Mouse (Mus musculus) liver, embryonic 13.5 days (tissue): ENCODE measurements at regions not wholly inside any gene's neighbourhood (a gene's known extent, or its start where the extent isn't known, plus 50 kb on each side); places are given as distances from the start of the nearest gene placed in this dataset.
A peak's percentile ranks its signal among the peaks of the same experiment; 100 is the strongest.

Experiments used
- ATAC-seq: fragments of 200-750 bp; cut with Nextera tagmentation; 2 replicates; pipeline ENCODE4 v1.8.0; 2017; ENCODE audit warnings: low read depth, mild to moderate bottlenecking, moderate number of reproducible peaks, moderate library complexity
- DNase-seq: peaks from one replicate; pipeline ENCODE4 v3.0.0; 2022
- H3K27ac ChIP-seq: fragments of 300-500 bp; sonication (generic); 2 replicates; pipeline ENCODE4 v1.5.1; 2015; ENCODE audit warnings: moderate library complexity, mild to moderate bottlenecking, inconsistent platforms
- H3K27me3 ChIP-seq: fragments of 300-500 bp; sonication (generic); 2 replicates; pipeline ENCODE4 v1.6.1; 2015; ENCODE audit warnings: mild to moderate bottlenecking, inconsistent platforms
- H3K36me3 ChIP-seq: fragments of 300-500 bp; sonication (generic); 2 replicates; pipeline ENCODE4 v1.6.1; 2015; ENCODE audit warnings: mild to moderate bottlenecking, inconsistent platforms
- H3K4me1 ChIP-seq: fragments of 300-500 bp; sonication (generic); replicated peaks from 2 replicates; pipeline ENCODE4 v1.6.1; 2015; ENCODE audit warnings: inconsistent platforms
- H3K4me2 ChIP-seq: fragments of 300-500 bp; sonication (generic); 2 replicates; pipeline ENCODE4 v1.6.1; 2015; ENCODE audit warnings: inconsistent platforms, mild to moderate bottlenecking, moderate library complexity
- H3K4me3 ChIP-seq: fragments of 300-500 bp; sonication (generic); replicated peaks from 2 replicates; pipeline ENCODE4 v1.5.1; 2015; ENCODE audit warnings: mild to moderate bottlenecking, inconsistent platforms
- H3K9ac ChIP-seq: fragments of 300-500 bp; sonication (generic); 2 replicates; pipeline ENCODE4 v1.6.1; 2015; ENCODE audit warnings: mild to moderate bottlenecking, inconsistent platforms
- H3K9me3 ChIP-seq: fragments of 300-500 bp; sonication (generic); replicated peaks from 2 replicates; pipeline ENCODE4 v1.6.1; 2016; ENCODE audit warnings: inconsistent platforms
- WGBS: fragments of 180-500 bp; shearing (Covaris S2); methylation state at CpG from one replicate; pipeline ENCODE4 v1.1.7; 2015; ENCODE audit not compliant: insufficient replicate concordance; 5-methylcytosine and 5-hydroxymethylcytosine counted together

- H3K27me3 ChIP-seq: no peaks in the 10 kb centered on the region
- no peaks in the 10 kb centered on the region for H3K4me1 ChIP-seq
- H3K4me3 ChIP-seq: no peak overlapping the region
- 47% methylated on average over 5 of the region's 5 CpGs for WGBS
- peaks cover 25% of the 10 kb centered on the region for H3K9me3 ChIP-seq
- no peak overlapping the region for H3K27ac ChIP-seq
- no peaks in the 10 kb centered on the region for H3K36me3 ChIP-seq
- no peak for DNase-seq
- no peak for ATAC-seq
- no peak overlapping the region for H3K4me2 ChIP-seq
- no peak overlapping the region for H3K9ac ChIP-seq
Measured at GRCm38 (mm10) chr4:152928422-152928985, 450.8 kb upstream of the Kcnab2 start.

GRCm38 (mm10) chr4:152920261-152920660 lies 442.6 kb upstream of the Kcnab2 start:
- Histone ChIP-seq H3K4me1 (no peaks in the 10 kb centered on the region), H3K4me3 (no peak overlapping the region), H3K9ac (no peak overlapping the region), H3K9me3 (peaks cover 9% of the 10 kb centered on the region; the same call in 1 of the 2 replicates), H3K36me3 (no peaks in the 10 kb centered on the region), H3K27ac (no peak overlapping the region), H3K27me3 (no peaks in the 10 kb centered on the region), H3K4me2 (no peak overlapping the region)
- WGBS: 57% methylated on average over 3 of the region's 3 CpGs
- ATAC-seq: no peak
- DNase-seq: no peak

- no peaks in the 10 kb centered on the region for H3K4me1 ChIP-seq
- H3K9ac ChIP-seq: no peak overlapping the region
- DNase-seq: no peak
- H3K9me3 ChIP-seq: 0 out of 2 replicates have a peak, but pooled peaks cover 4% of the 10 kb centered on the region
- no peak overlapping the region for H3K27ac ChIP-seq
- no peak overlapping the region for H3K4me2 ChIP-seq
- WGBS: 50% methylated on average over 1 of the region's 1 CpGs
- no peaks in the 10 kb centered on the region for H3K36me3 ChIP-seq
- no peaks in the 10 kb centered on the region for H3K27me3 ChIP-seq
- no peak overlapping the region for H3K4me3 ChIP-seq
- ATAC-seq: no peak
Measured at GRCm38 (mm10) chr4:152919851-152920250, 442.2 kb upstream of the Kcnab2 start.

GRCm38 (mm10) chr4:152916576-152916975 lies 438.9 kb upstream of the Kcnab2 start:
- no peaks in the 10 kb centered on the region for H3K36me3 ChIP-seq
- no peak overlapping the region for H3K9ac ChIP-seq
- H3K27ac ChIP-seq: no peak overlapping the region
- no peak for DNase-seq
- 41% methylated on average over 7 of the region's 7 CpGs for WGBS
- H3K4me2 ChIP-seq: no peak overlapping the region
- H3K4me1 ChIP-seq: no peaks in the 10 kb centered on the region
- H3K27me3 ChIP-seq: no peaks in the 10 kb centered on the region
- no peak for ATAC-seq
- no peak overlapping the region for H3K4me3 ChIP-seq
- 0 out of 2 replicates have a peak, but pooled peaks cover 2% of the 10 kb centered on the region for H3K9me3 ChIP-seq

- ATAC-seq (no peak), DNase-seq (peak; percentile 48)
- no peak overlapping the region for H3K9ac ChIP-seq
- no peak overlapping the region for H3K4me3 ChIP-seq
- no peak overlapping the region for H3K4me2 ChIP-seq
- no peaks in the 10 kb centered on the region for H3K36me3 ChIP-seq
- H3K4me1 ChIP-seq: no peaks in the 10 kb centered on the region
- H3K9me3 ChIP-seq: no peaks in the 10 kb centered on the region
- no peak overlapping the region for H3K27ac ChIP-seq
- WGBS: 31% methylated on average over 10 of the region's 10 CpGs
- no peaks in the 10 kb centered on the region for H3K27me3 ChIP-seq
Measured at GRCm38 (mm10) chr4:152913497-152913896, 435.8 kb upstream of the Kcnab2 start.

GRCm38 (mm10) chr4:152912846-152913245 lies 435.2 kb upstream of the Kcnab2 start:
- Histone ChIP-seq H3K36me3 (no peaks in the 10 kb centered on the region), H3K27me3 (no peaks in the 10 kb centered on the region), H3K4me3 (no peak overlapping the region), H3K9me3 (no peaks in the 10 kb centered on the region; the same call in 1 of the 2 replicates), H3K9ac (no peak overlapping the region), H3K4me2 (no peak overlapping the region), H3K4me1 (no peaks in the 10 kb centered on the region), H3K27ac (no peak overlapping the region)
- 76% methylated on average over 10 of the region's 10 CpGs for WGBS
- DNase-seq (no peak), ATAC-seq (no peak)

- Histone ChIP-seq H3K4me3 (no peak overlapping the region), H3K4me2 (no peak overlapping the region), H3K27ac (no peak overlapping the region), H3K4me1 (no peaks in the 10 kb centered on the region), H3K36me3 (no peaks in the 10 kb centered on the region), H3K9me3 (peaks cover 4% of the 10 kb centered on the region), H3K27me3 (no peaks in the 10 kb centered on the region), H3K9ac (no peak overlapping the region)
- DNase-seq: peak; percentile 35
- ATAC-seq: no peak
- 78% methylated on average over 5 of the region's 5 CpGs for WGBS
Measured at GRCm38 (mm10) chr4:152908235-152908634, 430.6 kb upstream of the Kcnab2 start.

GRCm38 (mm10) chr4:152902851-152903250 lies 425.2 kb upstream of the Kcnab2 start:
- Histone ChIP-seq H3K36me3 (no peaks in the 10 kb centered on the region), H3K4me3 (no peak overlapping the region), H3K9me3 (peaks cover 15% of the 10 kb centered on the region), H3K27me3 (no peaks in the 10 kb centered on the region), H3K27ac (no peak overlapping the region), H3K4me1 (no peaks in the 10 kb centered on the region), H3K4me2 (no peak overlapping the region), H3K9ac (no peak overlapping the region)
- WGBS: 60% methylated on average over 11 of the region's 11 CpGs
- DNase-seq (no peak), ATAC-seq (no peak)

GRCm38 (mm10) chr4:152900049-152900448 lies 422.4 kb upstream of the Kcnab2 start:
- Histone ChIP-seq H3K27me3 (no peaks in the 10 kb centered on the region), H3K27ac (no peak overlapping the region), H3K36me3 (no peaks in the 10 kb centered on the region), H3K9me3 (peaks cover 11% of the 10 kb centered on the region), H3K4me2 (no peak overlapping the region), H3K4me1 (no peaks in the 10 kb centered on the region), H3K4me3 (no peak overlapping the region), H3K9ac (no peak overlapping the region)
- ATAC-seq: no peak
- DNase-seq: no peak
- 58% methylated on average over 4 of the region's 4 CpGs for WGBS

- 58% methylated on average over 13 of the region's 13 CpGs for WGBS
- no peaks in the 10 kb centered on the region for H3K27me3 ChIP-seq
- no peak overlapping the region for H3K4me3 ChIP-seq
- H3K9ac ChIP-seq: no peak overlapping the region
- no peak for ATAC-seq
- H3K27ac ChIP-seq: no peak overlapping the region
- no peak overlapping the region for H3K4me2 ChIP-seq
- DNase-seq: no peak
- 0 out of 2 replicates have a peak, but pooled peaks cover 10% of the 10 kb centered on the region for H3K9me3 ChIP-seq
- no peaks in the 10 kb centered on the region for H3K36me3 ChIP-seq
- no peaks in the 10 kb centered on the region for H3K4me1 ChIP-seq
Measured at GRCm38 (mm10) chr4:152895076-152895475, 417.4 kb upstream of the Kcnab2 start.

- Histone ChIP-seq H3K4me1 (no peaks in the 10 kb centered on the region), H3K4me2 (no peak overlapping the region), H3K36me3 (no peaks in the 10 kb centered on the region), H3K9ac (no peak overlapping the region), H3K27me3 (no peaks in the 10 kb centered on the region), H3K9me3 (0 out of 2 replicates have a peak, but pooled peaks cover 20% of the 10 kb centered on the region), H3K4me3 (no peak overlapping the region), H3K27ac (no peak overlapping the region)
- WGBS: 52% methylated on average over 3 of the region's 3 CpGs
- ATAC-seq (peak; percentile 48; the same call in 1 of the 2 replicates), DNase-seq (no peak)
Measured at GRCm38 (mm10) chr4:152892997-152893396, 415.3 kb upstream of the Kcnab2 start.

GRCm38 (mm10) chr4:152889211-152889610 lies 411.5 kb upstream of the Kcnab2 start:
- H3K4me2 ChIP-seq: no peak overlapping the region
- no peak overlapping the region for H3K4me3 ChIP-seq
- no peaks in the 10 kb centered on the region for H3K27me3 ChIP-seq
- peaks cover 47% of the 10 kb centered on the region; the same call in 1 of the 2 replicates for H3K9me3 ChIP-seq
- ATAC-seq (no peak), DNase-seq (no peak)
- WGBS: 64% methylated on average over 5 of the region's 5 CpGs
- no peaks in the 10 kb centered on the region for H3K4me1 ChIP-seq
- no peaks in the 10 kb centered on the region for H3K36me3 ChIP-seq
- H3K27ac ChIP-seq: no peak overlapping the region
- no peak overlapping the region for H3K9ac ChIP-seq
